Mouse (Mus musculus) heart, adult 2 months (tissue): Measurements from ENCODE around the gene Tm6sf2.

Experiments
- CTCF ChIP-seq: fragments of 200-600 bp; IDR thresholded peaks from 2 replicates; pipeline ENCODE4 v1.8.1; 2022; ENCODE audit warnings: antibody characterized with exemption, mild to moderate bottlenecking, moderate library complexity
- EP300 ChIP-seq: fragments of 200-500 bp; IDR thresholded peaks from 2 replicates; pipeline ENCODE4 v1.6.1; 2011; ENCODE audit warnings: low read depth, low read length, control low read depth; ENCODE audit not compliant: insufficient read depth

GRCm38 (mm10) chr8:70086151-70086550 is 13.4 kb downstream of the Tm6sf2 start:
- TF ChIP-seq EP300 = no peak
- TF ChIP-seq CTCF = no peak
